Mouse (Mus musculus) frontal cortex, adult 2 months (tissue): Measurements from ENCODE around the gene Psmd4. TPM values are rescaled to one million over a fixed set of nuclear protein-coding genes. Genes with fewer than 3 reads are reported as not detected.

Source experiments
- DNase-seq, 2 experiments: peaks; one replicate each; pipeline ENCODE4 v3.0.0; 2022; ENCODE audit warnings: low spot score in 1 of 2; ENCODE audit errors: extremely low spot score in 1 of 2
- polyA plus RNA-seq: library from polyadenylated mRNA; depleted of rRNA; stranded (reverse); fragments of >200 nt; gene quantifications from 2 replicates; pipeline ENCODE4 v1.2.3, GENCODE M21; 2012; rRNA removed

Psmd4 gene
- polyA plus RNA-seq, 1 experiment = 229 TPM

- DNase-seq = no peak
Measured at GRCm38 (mm10) chr3:94984312-94984711, 58.1 kb downstream of the Psmd4 start.

Other genes starting within 250 kb of the Psmd4 start
- 42.6 and 47.6 TPM in 2 replicates for gene Pogz, start 205.0 kb downstream of the Psmd4 start, polyA plus RNA-seq
- 245 and 253 TPM in 2 replicates for gene Psmb4, start 155.7 kb downstream of the Psmd4 start, polyA plus RNA-seq
- gene Selenbp1, start 109.6 kb downstream of the Psmd4 start, polyA plus RNA-seq = 13.9 and 14.5 TPM in 2 replicates
- 27.8 and 31.8 TPM in 2 replicates for gene Rfx5, start 88.5 kb downstream of the Psmd4 start, polyA plus RNA-seq
- 58.9 and 64.4 TPM in 2 replicates for gene Pi4kb, start 67.9 kb downstream of the Psmd4 start, polyA plus RNA-seq
- gene Zfp687, start 27.2 kb downstream of the Psmd4 start, polyA plus RNA-seq = 18.4 and 20.9 TPM in 2 replicates
- 41.6 and 42.0 TPM in 2 replicates for gene Pip5k1a, start 64.3 kb upstream of the Psmd4 start, polyA plus RNA-seq
- gene Vps72, start 68.4 kb upstream of the Psmd4 start, polyA plus RNA-seq = 58.0 and 60.9 TPM in 2 replicates
- 0.98 and 2.4 TPM in 2 replicates for gene Tmod4, start 81.9 kb upstream of the Psmd4 start, polyA plus RNA-seq
- 118 and 124 TPM in 2 replicates for gene Scnm1, start 91.4 kb upstream of the Psmd4 start, polyA plus RNA-seq
- 20.2 and 21.2 TPM in 2 replicates for gene Lysmd1, start 91.5 kb upstream of the Psmd4 start, polyA plus RNA-seq
- gene Tnfaip8l2, start 99.7 kb upstream of the Psmd4 start, polyA plus RNA-seq = 4.0 and 5.9 TPM in 2 replicates
- gene Sema6c, start 117.8 kb upstream of the Psmd4 start, polyA plus RNA-seq = 34.6 and 35.8 TPM in 2 replicates
- gene Gabpb2, start 175.3 kb upstream of the Psmd4 start, polyA plus RNA-seq = 15.8 and 17.9 TPM in 2 replicates
- 62.5 and 63.5 TPM in 2 replicates for gene Cdc42se1, start 186.1 kb upstream of the Psmd4 start, polyA plus RNA-seq
- gene Mllt11, start 189.6 kb upstream of the Psmd4 start, polyA plus RNA-seq = 388 and 439 TPM in 2 replicates
- 0.29 and 0.30 TPM in 2 replicates for gene Gm128, start 199.0 kb upstream of the Psmd4 start, polyA plus RNA-seq
- gene Bnipl, start 208.6 kb upstream of the Psmd4 start, polyA plus RNA-seq = 0.40 and 0.48 TPM in 2 replicates
- 30.2 and 30.8 TPM in 2 replicates for gene Mindy1, start 238.7 kb upstream of the Psmd4 start, polyA plus RNA-seq
- gene Prune1, start 239.5 kb upstream of the Psmd4 start, polyA plus RNA-seq = 23.1 and 25.3 TPM in 2 replicates